Mouse (Mus musculus) brain, embryonic 18.5 days (tissue): Measurements from ENCODE around the gene Efcc1.

Experiments
- DNase-seq: peaks from one replicate; pipeline ENCODE4 v3.0.0-alpha.2; 2012; ENCODE audit warnings: low read depth, low spot score

Gene Efcc1

GRCm38 (mm10) chr6:87805448-87805847 is 74.8 kb downstream of the Efcc1 start:
- no peak for DNase-seq
